Mouse (Mus musculus): ENCODE results near the gene Adamts16. TPM values are rescaled to one million over a fixed set of nuclear protein-coding genes. Genes with fewer than 3 reads are reported as not detected.

Gene Adamts16
- polyA plus RNA-seq, 1 experiment from 2014 or later: 2.3 TPM

GRCm38 (mm10) chr13:70764682-70765081, 76.9 kb downstream of the Adamts16 start:
- H3K27ac ChIP-seq (ENCODE audit: low read depth, low read length): no peak overlapping the region
- DNase-seq (ENCODE audit: low spot score) (no peak), ATAC-seq (ENCODE audit: insufficient read depth, low FRiP score, low TSS enrichment) (no peak)
- H3K27me3 ChIP-seq (ENCODE audit: control insufficient read depth, insufficient read depth, low read length): no peaks in the 10 kb centered on the region
- H3K4me3 ChIP-seq (ENCODE audit: low read depth, low read length): no peak overlapping the region
- H3K4me2 ChIP-seq (ENCODE audit: low read depth): no peak overlapping the region
- no peaks in the 10 kb centered on the region for H3K36me3 ChIP-seq (ENCODE audit: control insufficient read depth, insufficient read depth, low read length)
- H3K9ac ChIP-seq (ENCODE audit: low read length): no peak overlapping the region
- H3K4me1 ChIP-seq (ENCODE audit: control insufficient read depth, insufficient read depth, low read length): no peaks in the 10 kb centered on the region
- 83% methylated on average over 6 of the region's 6 CpGs for WGBS
- no peaks in the 10 kb centered on the region for H3K9me3 ChIP-seq (ENCODE audit: control insufficient read depth, low read length)

- ATAC-seq (ENCODE audit: insufficient read depth, low FRiP score, low TSS enrichment): no peak
- 90% methylated on average over 2 of the region's 2 CpGs for WGBS
Observed at GRCm38 (mm10) chr13:70762586-70762985, 79.0 kb downstream of the Adamts16 start.

GRCm38 (mm10) chr13:70761312-70761711, 80.3 kb downstream of the Adamts16 start:
- Histone ChIP-seq H3K36me3 (ENCODE audit: control insufficient read depth, insufficient read depth, low read length) (no peaks in the 10 kb centered on the region; the same call in 1 of the 2 replicates), H3K9ac (ENCODE audit: low read length) (no peak overlapping the region), H3K27ac (ENCODE audit: low read depth, low read length) (no peak overlapping the region), H3K9me3 (ENCODE audit: control insufficient read depth, low read length) (no peaks in the 10 kb centered on the region), H3K4me2 (ENCODE audit: low read depth) (no peak overlapping the region), H3K27me3 (ENCODE audit: control insufficient read depth, insufficient read depth, low read length) (no peaks in the 10 kb centered on the region), H3K4me1 (ENCODE audit: control insufficient read depth, insufficient read depth, low read length) (no peaks in the 10 kb centered on the region), H3K4me3 (ENCODE audit: low read depth, low read length) (no peak overlapping the region)
- ATAC-seq (ENCODE audit: insufficient read depth, low FRiP score, low TSS enrichment): no peak
- DNase-seq (ENCODE audit: low spot score): no peak
- 73% methylated on average over 2 of the region's 2 CpGs for WGBS

More at GRCm38 (mm10) chr13:70762586-70762985, 79.0 kb downstream of the Adamts16 start:
- no peak for DNase-seq (ENCODE audit: low spot score)
- H3K27ac ChIP-seq (ENCODE audit: low read depth, low read length): no peak overlapping the region
- H3K9me3 ChIP-seq (ENCODE audit: control insufficient read depth, low read length): no peaks in the 10 kb centered on the region
- H3K4me2 ChIP-seq (ENCODE audit: low read depth): no peak overlapping the region
- H3K27me3 ChIP-seq (ENCODE audit: control insufficient read depth, insufficient read depth, low read length): no peaks in the 10 kb centered on the region
- H3K9ac ChIP-seq (ENCODE audit: low read length): no peak overlapping the region
- H3K4me3 ChIP-seq (ENCODE audit: low read depth, low read length): no peak overlapping the region
- H3K36me3 ChIP-seq (ENCODE audit: control insufficient read depth, insufficient read depth, low read length): no peaks in the 10 kb centered on the region
- H3K4me1 ChIP-seq (ENCODE audit: control insufficient read depth, insufficient read depth, low read length): no peaks in the 10 kb centered on the region

GRCm38 (mm10) chr13:70760186-70760585, 81.4 kb downstream of the Adamts16 start:
- H3K27me3 ChIP-seq (ENCODE audit: control insufficient read depth, insufficient read depth, low read length): no peaks in the 10 kb centered on the region
- H3K9ac ChIP-seq (ENCODE audit: low read length): no peak overlapping the region
- no peak overlapping the region for H3K4me2 ChIP-seq (ENCODE audit: low read depth)
- no peaks in the 10 kb centered on the region for H3K9me3 ChIP-seq (ENCODE audit: control insufficient read depth, low read length)
- no peaks in the 10 kb centered on the region for H3K4me1 ChIP-seq (ENCODE audit: control insufficient read depth, insufficient read depth, low read length)
- no peak overlapping the region for H3K4me3 ChIP-seq (ENCODE audit: low read depth, low read length)
- 96% methylated on average over 9 of the region's 9 CpGs for WGBS
- no peaks in the 10 kb centered on the region; the same call in 1 of the 2 replicates for H3K36me3 ChIP-seq (ENCODE audit: control insufficient read depth, insufficient read depth, low read length)
- H3K27ac ChIP-seq (ENCODE audit: low read depth, low read length): no peak overlapping the region
- no peak for DNase-seq (ENCODE audit: low spot score)
- ATAC-seq (ENCODE audit: insufficient read depth, low FRiP score, low TSS enrichment): no peak

GRCm38 (mm10) chr13:70746294-70747008, 95.2 kb downstream of the Adamts16 start:
- Histone ChIP-seq H3K9me3 (ENCODE audit: control insufficient read depth, low read length) (no peaks in the 10 kb centered on the region), H3K4me1 (ENCODE audit: control insufficient read depth, insufficient read depth, low read length) (no peaks in the 10 kb centered on the region), H3K4me3 (ENCODE audit: low read depth, low read length) (no peak overlapping the region), H3K36me3 (ENCODE audit: control insufficient read depth, insufficient read depth, low read length) (no peaks in the 10 kb centered on the region), H3K9ac (ENCODE audit: low read length) (no peak overlapping the region), H3K4me2 (ENCODE audit: low read depth) (no peak overlapping the region), H3K27ac (ENCODE audit: low read depth, low read length) (no peak overlapping the region), H3K27me3 (ENCODE audit: control insufficient read depth, insufficient read depth, low read length) (no peaks in the 10 kb centered on the region)
- no peak for DNase-seq (ENCODE audit: low spot score)
- ATAC-seq (ENCODE audit: insufficient read depth, low FRiP score, low TSS enrichment): no peak
- WGBS: 72% methylated on average over 14 of the region's 14 CpGs

- Histone ChIP-seq H3K4me1 (ENCODE audit: control insufficient read depth, insufficient read depth, low read length) (no peaks in the 10 kb centered on the region), H3K36me3 (ENCODE audit: control insufficient read depth, insufficient read depth, low read length) (no peaks in the 10 kb centered on the region), H3K4me3 (ENCODE audit: low read depth, low read length) (no peak overlapping the region), H3K9ac (ENCODE audit: low read length) (no peak overlapping the region), H3K4me2 (ENCODE audit: low read depth) (no peak overlapping the region), H3K27me3 (ENCODE audit: control insufficient read depth, insufficient read depth, low read length) (no peaks in the 10 kb centered on the region), H3K27ac (ENCODE audit: low read depth, low read length) (no peak overlapping the region), H3K9me3 (ENCODE audit: control insufficient read depth, low read length) (no peaks in the 10 kb centered on the region)
- ATAC-seq (ENCODE audit: insufficient read depth, low FRiP score, low TSS enrichment) (no peak), DNase-seq (ENCODE audit: low spot score) (no peak)
- 81% methylated on average over 5 of the region's 5 CpGs for WGBS
Observed at GRCm38 (mm10) chr13:70744416-70745038, 97.1 kb downstream of the Adamts16 start.

GRCm38 (mm10) chr13:70742693-70743092, 98.9 kb downstream of the Adamts16 start:
- ATAC-seq (ENCODE audit: insufficient read depth, low FRiP score, low TSS enrichment): no peak
- H3K4me1 ChIP-seq (ENCODE audit: control insufficient read depth, insufficient read depth, low read length): no peaks in the 10 kb centered on the region
- no peaks in the 10 kb centered on the region for H3K27me3 ChIP-seq (ENCODE audit: control insufficient read depth, insufficient read depth, low read length)
- no peak overlapping the region for H3K9ac ChIP-seq (ENCODE audit: low read length)
- 91% methylated on average over 4 of the region's 4 CpGs for WGBS
- no peak overlapping the region for H3K4me2 ChIP-seq (ENCODE audit: low read depth)
- H3K9me3 ChIP-seq (ENCODE audit: control insufficient read depth, low read length): no peaks in the 10 kb centered on the region
- DNase-seq (ENCODE audit: low spot score): no peak
- no peak overlapping the region for H3K4me3 ChIP-seq (ENCODE audit: low read depth, low read length)
- no peaks in the 10 kb centered on the region for H3K36me3 ChIP-seq (ENCODE audit: control insufficient read depth, insufficient read depth, low read length)
- H3K27ac ChIP-seq (ENCODE audit: low read depth, low read length): no peak overlapping the region

- no peak for DNase-seq (ENCODE audit: low spot score)
- 73% methylated on average over 17 of the region's 17 CpGs for WGBS
- Histone ChIP-seq H3K9me3 (ENCODE audit: control insufficient read depth, low read length) (no peaks in the 10 kb centered on the region), H3K9ac (ENCODE audit: low read length) (no peak overlapping the region), H3K27ac (ENCODE audit: low read depth, low read length) (no peak overlapping the region), H3K36me3 (ENCODE audit: control insufficient read depth, insufficient read depth, low read length) (no peaks in the 10 kb centered on the region), H3K4me3 (ENCODE audit: low read depth, low read length) (no peak overlapping the region), H3K4me2 (ENCODE audit: low read depth) (no peak overlapping the region), H3K4me1 (ENCODE audit: control insufficient read depth, insufficient read depth, low read length) (no peaks in the 10 kb centered on the region), H3K27me3 (ENCODE audit: control insufficient read depth, insufficient read depth, low read length) (no peaks in the 10 kb centered on the region)
- no peak for ATAC-seq (ENCODE audit: insufficient read depth, low FRiP score, low TSS enrichment)
Observed at GRCm38 (mm10) chr13:70740281-70741240, 101.0 kb downstream of the Adamts16 start.
